Mouse (Mus musculus) urinary bladder, postnatal 4 days (tissue): ENCODE data around the gene Prmt7.

Experiments used
- DNase-seq, 2 experiments: peaks; one replicate each; pipeline ENCODE4 v3.0.0; 2021 to 2022; ENCODE audit warnings: low spot score in 2 of 2

The Prmt7 gene

DNA sequence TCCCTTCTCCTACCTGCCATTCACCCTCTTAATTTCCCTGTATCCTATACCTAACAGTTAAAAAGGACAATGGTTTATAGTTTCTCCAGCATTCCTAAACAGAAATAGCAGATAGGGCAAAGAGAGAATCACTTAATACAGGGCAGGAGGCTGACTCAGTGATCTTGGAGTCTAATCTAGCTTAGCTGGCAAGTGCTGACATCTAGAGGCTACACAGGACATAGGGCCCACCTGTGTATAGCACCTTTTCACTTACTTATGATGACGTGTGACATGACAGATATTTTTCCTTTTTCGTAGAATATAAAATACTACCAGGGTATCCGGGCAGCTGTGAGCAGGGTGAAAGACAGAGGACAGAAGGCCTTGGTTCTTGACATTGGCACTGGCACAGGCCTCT is 8.9 kb downstream of the Prmt7 start:
- DNase-seq: no peak

DNA sequence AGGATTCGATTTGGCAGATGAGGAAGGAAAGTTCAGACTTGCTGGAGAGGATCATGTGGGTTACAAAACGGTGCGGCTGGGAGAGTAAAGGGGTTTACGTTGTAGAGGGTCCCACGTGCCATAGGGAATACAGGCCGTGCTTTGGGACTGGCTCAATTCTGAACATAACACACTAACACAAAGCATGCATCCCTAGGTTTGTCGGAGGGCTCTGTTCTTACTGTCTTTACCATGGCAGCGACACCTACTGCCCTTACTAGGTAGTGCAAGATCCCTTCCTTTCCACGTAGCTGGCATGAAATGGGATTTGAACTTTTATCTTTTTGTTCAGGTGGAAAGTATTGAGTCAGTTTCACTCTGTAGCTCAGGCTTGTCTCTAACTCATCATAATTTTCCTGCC is 15.9 kb downstream of the Prmt7 start:
- no peak for DNase-seq

DNA sequence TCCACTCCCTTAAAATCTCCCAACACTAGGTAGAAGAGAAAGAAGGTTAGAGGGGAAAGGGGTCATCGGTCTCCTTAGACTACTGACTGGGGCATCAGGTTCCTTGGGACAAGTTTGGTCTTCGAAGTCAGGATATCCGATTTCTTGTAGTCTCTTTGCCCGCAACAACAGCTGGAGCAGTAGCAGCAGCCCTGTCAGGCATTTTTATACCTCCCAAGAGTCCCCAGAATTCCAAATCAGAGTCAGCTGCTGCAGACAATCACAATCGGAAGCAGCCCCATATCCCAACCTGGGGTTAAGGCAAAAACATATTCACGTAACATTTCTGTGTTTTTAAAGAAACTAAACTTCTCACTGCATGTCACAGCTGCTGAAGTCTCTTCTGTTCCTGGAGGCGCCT is 20.8 kb downstream of the Prmt7 start:
- no peak for DNase-seq

DNA sequence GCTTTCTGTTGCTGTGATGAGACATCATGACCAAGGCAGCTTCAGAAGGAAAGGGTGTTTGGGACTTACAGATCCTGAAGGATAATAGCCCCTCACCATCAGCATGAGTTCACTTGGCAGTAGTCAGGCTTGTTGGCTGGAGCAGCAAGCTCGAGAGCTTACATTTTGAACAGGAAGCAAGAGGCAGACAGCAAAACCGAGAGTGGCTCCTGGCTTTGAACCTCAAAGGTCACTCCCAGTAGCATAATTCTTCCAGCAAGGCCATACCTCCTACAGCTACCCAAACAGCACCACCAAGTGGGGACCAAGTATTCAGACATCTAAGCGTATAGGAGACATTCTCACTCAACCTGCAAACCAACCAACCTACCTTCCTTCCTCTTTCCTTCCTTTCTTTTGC is 22.0 kb downstream of the Prmt7 start:
- no peak for DNase-seq

DNA sequence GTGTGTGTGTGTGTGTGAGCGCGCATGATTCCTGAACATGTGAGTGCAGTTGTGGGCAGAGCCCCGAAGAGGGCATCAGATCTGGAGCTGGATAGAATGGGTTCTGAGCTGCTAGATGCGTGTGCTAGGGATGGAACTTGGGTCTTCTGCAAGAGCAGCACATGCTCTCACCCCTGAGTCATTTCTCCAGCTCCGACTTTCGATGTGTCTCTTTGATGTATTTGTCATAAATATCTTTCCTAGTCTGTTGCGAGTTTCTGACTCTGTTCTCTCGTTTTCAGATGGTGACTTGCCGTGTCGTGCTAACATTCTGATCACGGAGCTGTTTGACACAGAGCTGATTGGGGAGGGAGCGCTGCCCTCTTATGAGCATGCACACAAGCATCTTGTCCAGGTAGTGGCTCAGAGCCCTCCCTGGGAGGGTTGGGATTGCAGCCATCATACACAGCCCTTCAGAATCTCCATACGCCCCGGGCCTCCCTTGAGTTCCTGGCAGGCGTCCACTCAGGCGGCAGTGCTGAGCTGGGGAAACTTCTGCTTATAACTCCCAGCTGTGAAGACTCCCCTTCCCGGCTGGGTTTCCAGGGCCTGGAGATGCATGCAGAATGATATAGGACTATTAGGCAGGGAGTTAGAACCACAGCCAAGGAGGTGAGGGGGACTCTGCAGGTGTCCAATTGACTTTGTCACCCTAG is 24.0 kb downstream of the Prmt7 start:
- DNase-seq: no peak

DNA sequence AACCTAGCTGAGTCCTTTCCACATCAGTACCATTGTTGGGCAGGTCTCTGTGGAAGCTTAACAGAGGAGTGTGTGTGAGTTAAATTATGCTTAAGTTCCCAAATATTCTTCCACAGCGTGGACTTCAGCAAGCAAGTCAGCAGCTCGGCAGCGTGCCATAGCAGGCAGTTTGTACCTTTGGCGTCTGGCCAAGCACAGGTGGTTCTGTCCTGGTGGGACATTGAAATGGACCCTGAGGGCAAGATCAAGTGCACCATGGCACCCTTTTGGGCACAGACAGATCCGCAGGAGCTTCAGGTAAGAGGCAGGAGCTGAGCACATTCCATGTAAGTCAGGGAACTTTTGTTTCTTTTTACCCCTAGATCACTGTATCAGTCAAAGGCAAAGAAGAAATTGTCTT is 26.4 kb downstream of the Prmt7 start:
- no peak for DNase-seq

DNA sequence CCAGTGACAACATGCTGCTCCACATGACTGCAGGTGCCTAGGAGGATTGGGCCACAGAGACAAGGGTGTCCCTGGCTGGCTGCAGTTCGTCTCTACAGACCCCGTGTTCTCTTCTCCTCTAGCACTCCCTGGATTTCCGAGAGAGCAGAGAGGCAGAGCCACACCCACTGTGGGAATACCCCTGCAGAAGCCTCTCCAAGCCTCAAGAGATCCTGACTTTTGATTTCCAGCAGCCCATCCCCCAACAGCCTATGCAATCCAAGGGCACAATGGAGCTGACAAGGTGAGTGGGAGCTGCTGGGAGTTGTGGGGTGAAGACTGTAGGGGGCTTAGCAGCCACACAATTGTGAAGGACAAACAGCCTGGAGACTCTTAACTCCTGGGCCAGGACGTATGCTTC is 39.5 kb downstream of the Prmt7 start:
- no peak for DNase-seq

DNA sequence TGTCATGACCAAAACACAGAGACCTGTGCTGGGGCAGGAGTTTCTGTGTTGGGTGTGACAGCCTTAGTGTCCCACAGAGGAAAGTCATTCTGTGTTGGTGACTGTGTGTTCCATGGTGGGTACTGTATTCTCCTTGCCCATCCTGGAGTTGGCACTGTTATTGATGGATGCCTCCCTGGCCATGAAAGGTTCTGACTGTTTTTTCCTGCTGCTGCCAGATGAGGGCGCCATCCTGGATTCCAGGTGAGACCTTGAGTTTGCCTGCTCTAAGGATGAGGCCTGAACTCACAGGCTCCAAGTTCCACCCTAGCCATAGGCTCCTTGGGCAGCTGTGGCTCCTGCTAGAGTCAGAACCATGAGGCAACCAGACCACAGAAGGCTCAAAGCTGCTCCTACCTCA is 47.4 kb downstream of the Prmt7 start:
- DNase-seq: no peak

DNA sequence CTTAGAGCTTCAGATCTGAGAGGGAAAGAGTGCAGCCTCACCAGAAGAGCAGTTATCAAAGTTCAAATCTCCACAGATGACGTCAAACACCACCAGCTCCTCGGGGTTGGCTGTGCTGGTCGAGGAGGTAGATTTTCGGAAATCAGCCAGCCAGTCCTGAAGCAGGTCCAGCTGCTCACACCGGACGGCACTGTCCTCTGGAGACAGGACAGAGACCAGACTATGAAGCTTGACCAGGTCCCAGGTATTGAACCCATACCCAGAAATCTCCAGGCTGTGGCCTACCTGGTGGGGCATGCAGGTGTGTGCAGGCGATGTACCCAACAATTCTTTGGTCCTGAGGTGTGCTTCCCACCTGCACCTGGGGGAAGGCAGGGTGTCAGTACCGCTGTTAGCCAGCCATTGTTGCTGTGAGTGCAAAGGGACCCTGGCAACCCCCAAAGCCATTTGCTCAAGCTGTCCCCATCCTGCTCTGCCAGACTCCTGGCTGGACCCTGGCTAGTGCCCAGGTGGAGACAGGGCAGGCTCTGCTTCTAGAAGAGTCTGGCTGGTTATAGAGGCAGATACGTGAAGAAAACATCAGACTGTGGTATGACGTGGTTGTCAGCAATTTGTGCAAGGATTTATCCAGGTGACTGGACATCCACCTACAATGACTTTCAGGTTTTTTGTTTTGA is 49.0 kb downstream of the Prmt7 start:
- no peak for DNase-seq

DNA sequence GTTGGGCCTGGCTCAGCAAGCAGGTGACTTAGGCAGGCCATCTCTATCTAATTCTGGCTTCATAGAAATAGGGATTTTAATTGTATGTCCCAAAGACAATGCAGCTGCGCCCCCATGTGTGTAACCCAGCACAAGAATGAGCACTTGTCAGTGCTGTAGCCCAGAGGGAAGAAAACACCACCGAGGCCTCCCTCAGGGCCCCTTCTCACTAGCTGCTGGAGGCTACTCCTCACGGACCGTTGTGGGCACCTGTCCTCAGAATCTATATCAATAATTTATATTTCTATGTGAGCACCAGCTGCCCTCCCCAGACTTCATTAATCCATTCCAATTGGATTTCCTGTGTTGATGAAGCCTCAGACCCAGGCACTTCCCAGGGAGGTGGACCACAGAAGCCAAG is 50.2 kb downstream of the Prmt7 start:
- no peak for DNase-seq

DNA sequence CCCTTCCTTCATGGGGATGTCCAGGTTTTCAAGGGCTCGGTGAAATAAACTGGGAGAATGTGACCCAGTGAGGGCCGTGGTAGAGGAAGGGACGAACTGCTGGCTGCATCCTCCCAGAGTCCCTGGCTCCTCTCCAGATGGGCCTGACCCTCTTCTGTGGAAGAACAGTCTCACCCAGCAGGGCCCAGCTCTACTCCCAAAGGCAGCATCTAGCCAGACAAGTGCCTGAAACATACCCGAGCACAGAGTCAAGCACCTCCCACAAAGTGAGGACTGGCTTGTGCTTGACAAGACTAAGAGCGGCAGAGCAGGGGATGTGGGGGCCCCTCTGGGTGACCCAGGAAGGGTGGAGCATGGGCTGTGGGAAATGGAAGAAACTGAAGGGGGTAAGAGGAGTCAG is 51.6 kb downstream of the Prmt7 start:
- no peak for DNase-seq

DNA sequence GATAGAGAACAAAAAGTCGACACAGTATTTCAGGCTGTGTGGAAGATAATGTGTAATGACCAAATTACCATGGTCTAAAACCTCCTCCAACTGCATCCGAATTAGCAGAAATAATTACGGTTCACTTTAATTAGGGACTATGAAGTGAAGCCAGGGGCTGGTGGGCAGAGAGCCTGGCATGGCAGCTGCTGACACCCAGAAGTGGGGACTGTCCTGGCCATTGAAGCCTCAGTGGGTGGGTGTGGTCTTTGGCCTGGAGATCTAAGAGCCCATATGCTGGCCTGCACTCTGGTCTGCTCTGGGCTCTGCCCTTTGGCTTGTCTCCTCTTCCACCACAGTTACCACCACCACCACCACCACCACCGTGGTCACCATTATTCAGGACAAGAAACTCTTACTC is 53.2 kb downstream of the Prmt7 start:
- DNase-seq: no peak

DNA sequence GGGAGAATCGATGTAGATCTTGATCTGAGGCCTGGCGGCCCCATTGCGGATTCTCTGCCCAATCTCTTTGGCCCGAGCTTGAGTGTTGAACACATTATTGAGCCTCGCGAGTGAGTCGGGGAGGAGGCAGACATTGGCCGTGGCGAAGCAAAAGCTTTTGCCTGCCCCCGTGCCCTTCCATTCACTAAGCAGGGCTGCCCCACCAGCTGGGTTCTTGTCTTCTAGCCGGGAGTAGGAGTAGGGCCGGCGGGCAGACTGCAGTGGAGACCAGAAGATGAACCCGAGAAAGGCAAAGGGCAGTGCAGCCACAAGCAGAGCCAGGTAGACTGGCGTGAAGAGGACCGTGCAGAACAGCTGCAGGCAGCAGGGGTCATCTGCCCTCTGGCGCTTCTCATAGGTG is 54.7 kb downstream of the Prmt7 start:
- DNase-seq: no peak

DNA sequence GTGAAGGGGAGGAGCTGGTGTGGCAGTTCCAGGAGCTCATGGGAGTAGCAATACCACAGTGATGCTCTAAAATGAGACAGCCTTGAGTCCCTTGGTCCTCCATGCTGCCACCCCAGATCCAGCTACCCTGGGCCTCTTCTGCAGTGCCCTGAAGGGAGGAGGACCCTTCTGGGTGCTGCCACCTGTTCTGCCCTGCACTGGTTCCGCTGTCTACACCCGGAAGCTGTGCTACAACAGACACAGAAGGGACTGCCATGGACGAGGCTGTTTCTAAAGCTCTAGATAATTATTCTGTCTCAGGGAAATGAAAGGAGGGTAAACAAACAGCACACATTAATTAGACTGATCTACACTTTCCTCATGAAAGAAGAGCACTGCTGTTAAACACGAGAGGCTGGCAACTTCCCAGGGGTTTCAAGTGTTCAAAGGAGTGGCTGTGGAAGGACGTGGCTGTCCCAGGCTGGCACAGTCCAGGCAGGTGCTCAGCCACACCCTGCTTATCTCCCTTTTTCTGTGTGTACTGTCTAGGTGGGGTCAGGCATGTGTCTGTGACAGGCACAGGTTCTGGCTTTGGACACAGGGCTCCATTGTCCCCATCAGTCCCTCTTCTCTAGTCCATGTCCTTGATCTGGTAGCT is 58.1 kb downstream of the Prmt7 start:
- DNase-seq: no peak

DNA sequence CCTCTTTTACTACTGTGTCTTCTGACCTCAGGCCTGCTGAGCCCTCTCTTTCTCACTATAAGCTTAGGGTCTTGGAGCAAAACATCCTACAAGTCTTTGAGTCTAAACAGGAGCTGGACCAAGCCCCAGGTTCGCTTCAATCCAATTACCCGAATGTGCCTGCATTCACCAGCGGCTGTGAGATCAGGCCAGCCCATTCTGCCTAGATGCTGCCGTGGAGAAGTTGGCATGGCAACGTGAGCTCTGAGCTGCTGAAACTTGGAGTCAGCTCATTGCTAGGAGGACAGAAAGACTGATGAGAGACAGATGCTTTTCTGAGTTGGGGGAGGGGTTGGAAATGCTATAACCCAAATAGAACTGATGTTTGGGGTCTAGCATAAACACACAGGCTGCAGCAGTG is 60.1 kb downstream of the Prmt7 start:
- no peak for DNase-seq

DNA sequence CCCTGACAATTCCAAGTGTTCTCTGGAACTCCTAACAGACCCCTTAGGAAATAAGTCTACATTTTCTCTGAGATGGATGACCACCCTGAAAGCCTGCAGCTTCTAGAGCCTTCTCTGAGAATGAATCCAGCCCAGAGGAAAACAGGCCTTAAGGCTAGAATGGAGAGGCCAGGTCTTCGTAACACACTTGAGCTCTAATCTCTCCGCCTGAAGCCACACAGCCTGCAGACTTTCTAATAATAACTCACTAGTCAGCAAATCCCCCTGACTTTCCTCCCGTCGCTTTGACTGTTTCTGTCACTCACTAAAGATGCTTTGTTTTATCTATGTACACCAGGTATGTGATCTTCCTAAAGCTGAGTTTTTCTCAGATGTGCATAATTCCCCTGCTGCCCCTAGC is 60.6 kb downstream of the Prmt7 start:
- no peak for DNase-seq

DNA sequence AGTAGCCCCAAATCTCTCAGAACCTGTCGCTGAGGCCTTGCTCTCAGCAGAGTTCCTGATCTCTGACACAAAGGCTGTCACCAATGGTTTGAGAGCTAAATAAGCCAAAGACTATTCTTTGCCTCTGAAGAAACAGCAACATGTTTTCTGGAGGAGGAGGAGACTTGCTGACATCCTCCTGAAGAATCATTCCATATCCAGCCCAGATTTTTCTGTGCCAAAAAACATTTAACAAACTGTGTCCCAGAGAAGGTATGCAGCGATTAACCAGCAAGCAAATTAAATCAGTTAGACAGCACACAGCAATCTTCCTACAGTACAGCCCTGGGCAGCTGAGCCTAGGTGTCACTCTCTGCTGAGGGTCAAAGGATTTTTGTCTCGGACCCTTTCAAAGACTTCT is 62.7 kb downstream of the Prmt7 start:
- DNase-seq: no peak

DNA sequence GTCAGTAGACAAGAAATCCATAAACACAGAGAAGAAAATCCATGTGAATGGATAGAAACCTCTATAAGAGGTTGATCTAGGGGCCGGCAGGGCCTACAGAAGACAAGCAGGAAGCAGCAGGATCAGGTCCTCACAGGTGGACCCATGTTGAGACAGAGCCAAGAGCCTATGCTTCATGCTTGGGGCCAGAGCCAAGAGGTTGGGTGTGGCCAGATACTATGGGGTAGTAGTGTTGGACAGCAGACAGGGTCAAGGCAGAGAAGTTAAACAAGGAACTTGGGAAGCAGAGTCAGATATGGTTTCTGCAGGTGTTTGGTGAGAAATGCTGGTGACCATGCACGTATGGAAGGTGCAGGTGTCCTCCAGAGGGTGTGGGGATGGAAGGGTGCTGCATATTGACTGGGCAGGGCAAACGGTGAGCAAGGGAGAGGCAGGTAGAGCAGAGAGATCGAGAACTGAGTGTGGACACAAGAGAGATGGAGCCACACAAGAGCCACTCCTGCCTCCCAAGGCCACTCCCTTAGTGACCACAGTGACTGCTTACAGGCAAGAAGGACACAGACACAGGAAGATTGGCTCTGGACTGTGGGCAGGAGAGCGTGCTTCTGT is 66.1 kb downstream of the Prmt7 start:
- DNase-seq: no peak

DNA sequence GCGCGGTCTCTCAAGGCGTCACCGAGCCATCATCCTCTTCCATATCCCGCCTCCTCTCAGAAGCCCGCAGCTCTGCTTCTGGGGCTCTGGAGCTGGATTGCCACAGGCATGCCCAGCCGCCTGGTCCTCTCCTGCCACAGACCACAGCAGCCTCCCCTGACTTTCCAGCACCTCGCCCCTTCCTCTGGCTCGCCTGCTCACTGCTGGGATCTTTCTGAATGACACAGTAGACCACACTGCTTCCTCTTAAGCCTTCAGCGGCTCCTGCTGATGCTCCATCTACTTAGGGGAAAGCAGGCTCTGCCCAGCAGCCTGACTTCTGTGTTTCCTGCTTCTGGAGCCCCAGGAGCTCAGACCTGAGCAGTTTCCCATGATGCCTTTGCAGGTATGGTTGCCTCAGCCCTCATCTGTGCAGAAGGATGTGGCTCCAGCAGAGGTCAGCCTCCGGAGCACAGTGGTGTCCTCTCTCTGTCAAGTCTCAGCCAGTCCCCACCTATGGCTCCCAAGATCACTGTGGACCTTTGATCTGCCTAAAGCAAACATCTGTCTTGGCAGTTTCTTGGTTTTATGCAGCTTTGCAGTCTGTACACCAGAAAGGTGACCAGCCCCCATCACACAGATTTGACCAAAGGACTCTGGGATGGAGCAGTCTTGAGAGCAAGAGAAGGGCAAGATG is 67.8 kb downstream of the Prmt7 start:
- DNase-seq: no peak

DNA sequence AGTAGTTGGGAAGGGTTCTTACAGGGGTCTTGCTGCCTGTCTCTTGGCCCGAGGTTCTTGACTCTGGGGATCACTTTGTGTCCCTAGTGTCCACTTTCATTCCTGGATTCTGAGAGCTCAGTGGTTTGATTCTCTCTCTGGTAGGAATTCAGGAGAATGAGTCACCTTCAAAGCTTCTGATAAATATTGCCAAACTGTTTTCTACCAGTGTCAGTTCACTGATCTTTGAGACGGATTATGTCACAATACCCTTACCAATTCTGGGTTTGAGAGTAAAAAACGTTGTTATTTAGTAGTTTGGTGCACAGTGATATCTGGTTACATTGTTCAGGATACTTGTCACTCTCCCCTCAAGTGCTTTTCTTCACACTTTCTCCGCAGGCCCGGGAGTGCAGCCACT is 69.4 kb downstream of the Prmt7 start:
- DNase-seq: no peak

DNA sequence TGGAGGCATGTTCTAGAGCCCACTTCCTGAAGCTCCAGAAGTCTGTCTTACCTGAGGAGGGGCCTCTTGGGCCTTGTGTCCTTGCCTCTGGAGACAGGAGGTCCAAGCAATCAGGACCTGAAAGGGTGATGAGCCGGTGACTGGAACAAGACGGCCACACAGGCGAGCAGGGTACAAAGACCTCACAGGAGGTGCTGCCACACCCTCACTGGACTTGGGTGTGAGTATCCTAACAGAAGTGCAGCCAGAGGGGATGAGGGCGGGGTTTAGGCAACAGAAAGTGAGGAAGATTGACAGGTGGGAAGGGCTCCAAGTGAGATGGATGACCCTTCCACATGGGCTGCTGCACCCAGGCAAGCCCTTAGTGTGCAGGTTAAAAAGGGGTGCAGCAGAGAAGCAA is 70.1 kb downstream of the Prmt7 start:
- DNase-seq: no peak

DNA sequence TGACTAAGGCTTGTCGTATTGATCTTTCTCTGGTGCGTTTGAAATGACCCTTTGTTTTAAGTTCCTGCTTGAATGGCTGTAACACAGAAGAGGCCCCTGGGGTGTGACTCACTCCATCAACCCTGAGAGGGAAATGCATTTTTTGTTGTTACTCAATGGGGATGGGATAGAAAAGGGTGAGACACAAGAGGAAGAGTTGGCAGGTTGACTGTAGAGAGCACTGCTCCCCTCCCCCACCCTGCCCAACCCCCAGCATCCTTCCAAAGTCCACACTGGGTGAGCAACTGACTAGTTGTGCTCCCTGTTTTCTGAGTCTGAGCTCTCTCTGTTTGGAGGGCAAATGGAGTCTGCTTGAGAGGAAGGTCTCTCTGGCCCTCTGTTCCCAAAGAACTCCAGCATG is 76.7 kb downstream of the Prmt7 start:
- no peak for DNase-seq
